Mouse (Mus musculus): Measurements from ENCODE around the gene Prkd2. TPM values are rescaled to one million over a fixed set of nuclear protein-coding genes. Genes with fewer than 3 reads are reported as not detected.

Gene Prkd2
- polyA plus RNA-seq, 1 experiment from 2014 or later = 5.0 TPM

DNA sequence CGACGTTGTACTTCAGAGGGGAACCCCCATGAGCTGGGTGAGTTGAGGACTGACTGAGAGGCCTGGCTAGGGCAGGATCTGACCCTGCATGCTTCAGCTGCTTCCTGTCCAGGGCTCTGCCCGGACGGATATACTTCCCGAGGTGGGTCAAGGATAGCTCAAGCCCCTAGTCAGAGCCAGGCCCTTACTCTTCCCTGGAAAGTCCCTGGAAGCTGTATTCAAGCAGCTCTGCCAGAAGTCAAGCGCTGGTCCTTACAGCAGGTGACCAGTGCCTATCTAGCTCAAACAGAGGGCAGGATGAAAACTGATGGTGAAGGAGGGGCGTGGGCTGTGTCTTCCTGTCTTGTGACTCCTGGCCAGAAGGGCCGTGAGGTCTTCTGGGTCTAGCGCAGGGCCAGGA lies 12.3 kb upstream of the Prkd2 start:
- Histone ChIP-seq H3K4me2 (no peak overlapping the region), H3K4me3 (replicated peaks) (no peak overlapping the region), H3K9ac (replicated peaks) (no peak overlapping the region), H3K4me1 (peaks cover 9% of the 10 kb centered on the region; the same call in 1 of the 2 replicates), H3K36me3 (peaks cover 98% of the 10 kb centered on the region), H3K9me3 (replicated peaks) (no peaks in the 10 kb centered on the region), H3K27me3 (replicated peaks) (no peaks in the 10 kb centered on the region), H3K27ac (replicated peaks) (no peak overlapping the region)
- ATAC-seq (ENCODE audit: low FRiP score) = no peak
- 89% methylated on average over 9 of the region's 9 CpGs for WGBS

DNA sequence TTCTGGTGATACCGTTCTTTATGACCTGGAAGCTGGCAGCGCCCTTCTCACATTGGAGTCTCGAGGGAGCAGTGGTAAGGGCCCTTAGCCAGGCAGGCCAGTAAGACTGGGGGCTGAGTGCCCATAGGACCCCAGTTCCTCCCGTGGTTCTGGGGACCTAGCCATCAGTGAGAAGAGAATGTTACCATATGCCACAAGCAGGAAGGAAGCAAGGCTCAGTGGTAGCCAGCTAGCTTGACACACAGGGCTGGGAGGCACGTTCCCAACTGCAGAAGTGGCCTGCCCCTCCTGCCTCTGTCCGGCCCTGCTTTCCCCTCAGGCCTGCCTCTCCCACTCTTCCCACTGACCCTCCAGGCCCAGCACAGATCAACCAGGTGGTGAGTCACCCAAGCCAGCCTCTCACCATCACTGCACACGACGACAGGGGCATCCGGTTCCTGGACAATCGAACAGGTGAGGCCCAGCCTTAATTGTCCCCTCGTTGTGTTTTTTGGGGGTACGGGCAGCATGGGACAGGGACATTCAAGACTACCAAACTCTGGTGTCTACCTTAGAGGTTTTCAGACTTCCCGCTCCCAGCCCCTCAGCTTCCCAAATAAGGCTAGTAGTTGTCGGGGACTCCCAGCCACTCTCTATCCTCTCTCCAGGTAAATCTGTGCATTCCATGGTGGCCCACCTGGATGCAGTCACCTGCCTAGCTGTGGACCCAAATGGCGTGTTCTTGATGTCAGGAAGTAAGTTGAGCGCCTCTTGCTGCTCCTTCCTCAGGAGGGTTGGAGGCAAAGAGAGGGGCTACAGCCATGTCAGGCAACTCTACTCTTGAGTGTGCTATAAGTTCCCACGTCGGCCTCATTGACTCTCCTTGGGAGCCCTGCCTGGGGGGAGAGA lies 4.5 kb upstream of the Prkd2 start:
- Histone ChIP-seq H3K9ac (replicated peaks) (no peak overlapping the region), H3K4me2 (no peak overlapping the region), H3K36me3 (peaks cover 78% of the 10 kb centered on the region), H3K27ac (replicated peaks) (no peak overlapping the region), H3K27me3 (replicated peaks) (no peaks in the 10 kb centered on the region), H3K4me1 (peaks cover 18% of the 10 kb centered on the region), H3K9me3 (replicated peaks) (no peaks in the 10 kb centered on the region), H3K4me3 (replicated peaks) (no peak overlapping the region)
- 96% methylated on average over 18 of the region's 18 CpGs for WGBS
- ATAC-seq (ENCODE audit: low FRiP score) = no peak

DNA sequence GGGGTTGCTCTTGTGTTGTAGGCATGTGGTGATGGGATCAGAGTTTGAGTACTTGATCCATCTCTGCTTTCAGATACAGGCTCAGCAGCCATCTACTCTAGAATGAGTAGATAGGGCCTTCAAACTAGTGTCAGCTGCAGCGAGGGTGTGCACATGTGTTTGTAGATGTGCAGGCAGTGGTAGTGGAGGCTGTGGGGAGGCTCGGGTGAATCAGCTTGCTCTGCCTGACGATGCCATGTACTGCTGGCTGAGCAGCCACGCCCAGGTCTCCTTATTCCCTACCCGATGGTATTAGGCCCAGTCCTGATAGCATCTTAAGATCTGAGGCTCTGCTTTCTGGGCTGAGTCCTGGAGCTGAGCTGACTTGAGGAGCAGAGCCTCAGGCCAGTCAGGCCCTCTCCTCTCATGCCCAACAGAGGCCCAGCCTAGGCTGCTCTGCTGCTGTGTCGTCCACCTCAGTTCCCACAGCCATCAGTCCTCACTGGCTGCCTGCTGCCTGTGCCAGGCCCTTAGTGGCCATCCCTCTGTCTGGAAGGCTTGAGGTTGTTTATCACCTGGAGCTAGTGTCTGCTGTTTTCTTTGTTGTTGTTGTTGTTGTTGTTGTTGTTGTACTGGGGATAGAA lies 3.8 kb upstream of the Prkd2 start:
- Histone ChIP-seq H3K27me3 (replicated peaks) (no peaks in the 10 kb centered on the region), H3K4me2 (no peak overlapping the region), H3K4me3 (replicated peaks) (no peak overlapping the region), H3K27ac (replicated peaks) (no peak overlapping the region), H3K9me3 (replicated peaks) (no peaks in the 10 kb centered on the region), H3K9ac (replicated peaks) (no peak overlapping the region), H3K36me3 (peaks cover 70% of the 10 kb centered on the region), H3K4me1 (peaks cover 26% of the 10 kb centered on the region)
- 86% methylated on average over 6 of the region's 6 CpGs for WGBS
- no peak for ATAC-seq (ENCODE audit: low FRiP score)

DNA sequence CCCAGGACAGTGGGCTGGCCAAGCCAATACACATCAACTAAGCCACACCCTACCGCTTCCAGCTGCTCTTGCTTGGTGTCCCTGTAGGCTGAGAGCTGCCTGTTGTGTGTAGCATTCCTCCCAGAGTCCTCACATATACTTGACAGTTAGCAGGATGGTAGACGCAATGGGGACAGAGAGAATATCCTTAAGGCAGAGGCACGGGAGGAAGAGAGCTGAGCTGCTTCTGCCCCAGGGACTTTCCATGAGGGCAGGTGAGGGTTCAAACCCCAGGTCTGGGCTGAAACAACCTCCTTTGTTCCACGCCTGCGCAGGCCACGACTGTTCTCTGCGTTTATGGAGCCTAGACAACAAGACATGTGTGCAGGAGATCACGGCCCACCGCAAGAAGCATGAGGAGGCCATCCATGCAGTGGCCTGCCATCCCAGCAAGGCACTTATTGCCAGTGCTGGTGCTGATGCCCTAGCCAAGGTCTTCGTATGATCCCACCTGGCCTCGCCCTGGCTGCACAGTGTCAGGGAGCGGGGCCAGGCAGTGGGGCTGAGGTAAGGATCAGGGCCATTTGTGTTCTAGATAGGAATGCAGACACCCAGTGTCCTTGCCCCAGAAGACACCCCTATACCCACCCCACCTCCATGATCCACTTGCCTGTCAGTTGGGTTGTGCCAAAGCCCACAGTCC lies 3.1 kb upstream of the Prkd2 start:
- Histone ChIP-seq H3K4me2 (no peak overlapping the region), H3K27ac (replicated peaks) (no peak overlapping the region)
- WGBS = 95% methylated on average over 12 of the region's 12 CpGs

DNA sequence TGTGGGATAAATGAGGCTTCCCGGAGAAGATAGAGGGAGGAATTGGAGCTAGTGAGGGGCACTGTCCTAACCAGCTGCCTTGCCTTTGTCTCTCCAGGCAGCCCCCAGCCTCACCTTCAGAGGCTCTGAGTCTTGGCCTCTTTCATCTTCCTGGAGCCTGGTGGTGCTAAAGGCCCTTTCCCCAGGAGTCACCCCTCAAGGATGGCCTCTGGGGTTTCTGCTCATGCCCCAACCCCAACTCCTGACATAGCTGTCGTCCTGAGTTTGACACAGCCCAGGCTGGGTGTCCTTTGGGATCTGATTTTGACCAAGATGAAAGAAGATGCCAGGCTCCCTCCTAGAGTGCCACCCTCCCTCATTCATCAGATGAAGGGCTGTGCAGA lies 2.6 kb upstream of the Prkd2 start:
- ATAC-seq (ENCODE audit: low FRiP score) = no peak
- Histone ChIP-seq H3K27me3 (replicated peaks) (no peaks in the 10 kb centered on the region), H3K9me3 (replicated peaks) (no peaks in the 10 kb centered on the region), H3K4me1 (peaks cover 36% of the 10 kb centered on the region), H3K36me3 (peaks cover 58% of the 10 kb centered on the region), H3K9ac (replicated peaks) (no peak overlapping the region; the same call in 1 of the 2 replicates), H3K4me2 (no peak overlapping the region), H3K27ac (replicated peaks) (no peak overlapping the region), H3K4me3 (replicated peaks) (no peak overlapping the region)
- WGBS = 87% methylated on average over 2 of the region's 2 CpGs

More for the DNA sequence above, 3.1 kb upstream of the Prkd2 start:
- Histone ChIP-seq H3K4me3 (replicated peaks) (no peak overlapping the region), H3K36me3 (peaks cover 64% of the 10 kb centered on the region), H3K9me3 (replicated peaks) (no peaks in the 10 kb centered on the region), H3K4me1 (peaks cover 31% of the 10 kb centered on the region), H3K9ac (replicated peaks) (no peak overlapping the region), H3K27me3 (replicated peaks) (no peaks in the 10 kb centered on the region)
- ATAC-seq (ENCODE audit: low FRiP score) = no peak

DNA sequence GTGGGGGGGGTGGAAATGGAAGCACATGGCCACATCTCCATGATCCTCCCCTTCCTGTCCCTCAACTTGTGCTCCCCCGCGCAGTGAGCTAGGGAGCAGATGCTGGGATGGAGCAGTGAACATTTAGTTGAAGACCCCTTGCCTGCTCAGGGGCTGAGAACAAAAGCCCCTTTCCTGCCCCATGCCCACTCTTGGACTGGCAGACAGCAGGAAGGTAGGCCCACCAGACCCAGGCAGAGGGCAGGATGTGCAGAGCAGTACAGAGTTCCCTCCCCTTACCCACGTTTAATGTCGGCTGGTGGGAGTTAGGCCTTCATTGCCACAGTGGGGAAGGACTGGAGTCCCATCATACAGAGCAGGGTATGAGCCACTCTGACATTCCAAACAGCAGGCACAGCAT lies 1.6 kb upstream of the Prkd2 start:
- H3K4me1 ChIP-seq = peaks cover 45% of the 10 kb centered on the region
- 72% methylated on average over 4 of the region's 4 CpGs for WGBS
- no peaks in the 10 kb centered on the region for H3K27me3 ChIP-seq (replicated peaks)
- H3K9ac ChIP-seq (replicated peaks) = no peak overlapping the region
- no peaks in the 10 kb centered on the region for H3K9me3 ChIP-seq (replicated peaks)
- no peak overlapping the region for H3K4me3 ChIP-seq (replicated peaks)
- H3K4me2 ChIP-seq = no peak overlapping the region
- peaks cover 53% of the 10 kb centered on the region for H3K36me3 ChIP-seq
- 0 out of 2 replicates have a peak overlapping the region, but pooled peaks have one; percentile 5 for H3K27ac ChIP-seq (replicated peaks)
- no peak for ATAC-seq (ENCODE audit: low FRiP score)

DNA sequence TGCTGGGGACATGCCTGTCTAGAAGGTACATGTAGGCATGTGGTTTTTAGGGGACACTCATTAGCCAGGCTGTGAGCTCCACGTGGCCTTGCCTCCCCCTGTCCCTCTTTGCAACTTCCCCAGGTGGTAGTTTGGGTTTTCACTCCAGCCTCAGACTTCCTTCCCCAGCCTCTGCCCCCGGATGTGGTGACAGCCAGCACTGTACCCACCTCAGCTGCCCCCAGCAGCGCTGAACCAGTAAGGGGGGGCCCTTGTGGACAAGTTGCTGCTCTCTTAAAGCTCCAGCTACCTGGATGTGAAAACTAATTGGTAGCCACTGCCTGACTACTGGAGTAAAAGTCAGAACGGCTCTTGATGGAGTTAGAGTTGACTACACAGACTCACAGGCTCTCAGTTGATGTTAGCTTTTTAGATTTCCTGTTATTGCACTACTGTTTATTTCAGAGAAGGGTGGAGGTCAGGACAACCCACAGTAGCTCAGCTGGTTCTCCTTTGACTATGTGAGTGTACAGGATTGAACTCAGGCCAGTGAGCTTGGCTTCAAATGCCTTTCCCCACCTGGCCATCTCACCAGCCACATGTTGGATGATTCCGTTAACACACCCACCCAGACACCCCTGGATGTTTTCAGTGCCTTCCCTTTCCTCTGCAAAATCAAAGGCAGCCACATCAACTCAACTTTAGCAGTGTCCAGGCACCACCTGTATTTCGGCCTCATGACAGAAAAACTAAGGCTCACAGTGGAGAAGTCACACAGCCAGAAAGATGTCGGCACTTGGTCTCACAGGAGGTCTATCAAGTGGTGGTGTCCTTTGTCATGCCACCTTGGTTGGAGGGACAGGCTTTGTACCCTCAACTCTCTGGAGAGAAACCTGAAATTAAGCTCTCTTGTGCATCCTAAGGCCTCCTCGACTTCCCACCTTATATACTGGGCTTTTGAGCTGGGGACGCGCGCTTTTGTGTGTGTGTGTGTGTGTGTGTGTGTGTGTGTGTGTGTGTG lies 841 bp upstream of the Prkd2 start:
- WGBS = 44% methylated on average over 11 of the region's 11 CpGs
- ATAC-seq (ENCODE audit: low FRiP score) = peak; percentile 11; the same call in 1 of the 2 replicates
- no peak overlapping the region for H3K9ac ChIP-seq (replicated peaks)

DNA sequence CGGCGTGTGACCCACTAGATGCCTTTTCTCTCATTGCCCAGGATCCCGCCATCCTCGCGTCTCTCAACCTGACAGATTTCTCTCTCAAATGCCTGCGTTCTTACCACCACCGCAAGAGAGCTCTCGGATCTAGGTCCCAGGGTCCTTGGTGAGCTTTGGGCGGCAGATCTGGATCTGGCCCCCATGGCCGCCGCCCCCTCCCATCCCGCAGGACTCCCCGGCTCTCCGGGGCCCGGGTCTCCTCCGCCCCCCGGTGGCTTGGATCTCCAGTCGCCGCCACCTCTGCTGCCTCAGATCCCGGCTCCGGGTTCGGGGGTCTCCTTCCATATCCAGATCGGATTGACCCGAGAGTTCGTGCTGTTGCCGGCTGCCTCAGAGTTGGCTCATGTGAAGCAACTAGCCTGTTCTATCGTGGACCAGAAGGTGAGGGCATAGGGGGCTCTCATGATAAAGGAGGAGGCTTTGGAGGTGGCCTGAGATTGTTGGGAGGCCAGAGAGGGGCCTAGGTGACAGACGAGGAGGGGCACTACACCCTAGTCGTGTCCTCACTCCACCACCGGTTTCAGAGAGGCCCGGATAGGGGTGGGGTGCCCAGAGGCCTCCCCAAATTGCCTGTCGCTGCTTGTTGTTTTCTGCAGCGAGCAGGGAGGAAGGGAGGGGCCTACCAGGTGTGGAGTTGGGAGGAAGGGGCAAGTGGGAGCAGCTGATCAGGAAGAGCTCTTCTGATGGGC lies 904 bp downstream of the Prkd2 start:
- WGBS = 1% methylated on average over 33 of the region's 33 CpGs

More for the DNA sequence above, 841 bp upstream of the Prkd2 start:
- peaks cover 49% of the 10 kb centered on the region for H3K36me3 ChIP-seq
- H3K9me3 ChIP-seq (replicated peaks) = no peaks in the 10 kb centered on the region
- H3K4me1 ChIP-seq = peaks cover 45% of the 10 kb centered on the region
- H3K4me3 ChIP-seq (replicated peaks) = peak overlapping the region; percentile 59
- H3K4me2 ChIP-seq = peak overlapping the region; percentile 98
- H3K27ac ChIP-seq (replicated peaks) = peak overlapping the region; percentile 76
- H3K27me3 ChIP-seq (replicated peaks) = no peaks in the 10 kb centered on the region

DNA sequence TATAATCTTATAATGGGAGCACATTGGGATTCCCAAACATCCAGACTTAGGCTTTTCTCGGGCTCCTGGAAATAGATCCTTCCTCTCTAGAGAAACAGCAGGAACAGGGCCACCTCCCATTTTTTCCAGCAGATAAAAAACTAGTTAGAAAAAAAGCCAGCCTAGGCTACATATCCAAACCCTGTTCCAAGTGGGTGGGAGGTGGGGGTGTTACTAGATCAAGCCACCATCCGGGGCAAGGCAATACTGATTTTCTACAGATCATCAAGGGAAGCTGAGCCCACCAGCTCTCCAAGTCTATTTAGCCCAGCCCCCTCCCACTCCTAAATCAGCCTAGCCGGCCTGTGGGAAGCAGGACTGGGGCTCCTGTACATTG lies 2.0 kb downstream of the Prkd2 start:
- 63% methylated on average over 3 of the region's 3 CpGs for WGBS
- peaks cover 45% of the 10 kb centered on the region for H3K4me1 ChIP-seq
- H3K27ac ChIP-seq (replicated peaks) = peak overlapping the region; percentile 54; the same call in 1 of the 2 replicates
- H3K9ac ChIP-seq (replicated peaks) = 0 out of 2 replicates have a peak overlapping the region, but pooled peaks have one; percentile 74
- no peaks in the 10 kb centered on the region for H3K9me3 ChIP-seq (replicated peaks)
- no peak for ATAC-seq (ENCODE audit: low FRiP score)
- peak overlapping the region; percentile 59; the same call in 1 of the 2 replicates for H3K4me3 ChIP-seq (replicated peaks)
- H3K36me3 ChIP-seq = peaks cover 29% of the 10 kb centered on the region
- no peaks in the 10 kb centered on the region for H3K27me3 ChIP-seq (replicated peaks)
- H3K4me2 ChIP-seq = peak overlapping the region; percentile 98

More for the DNA sequence above, 904 bp downstream of the Prkd2 start:
- Histone ChIP-seq H3K4me1 (peaks cover 45% of the 10 kb centered on the region), H3K4me2 (peak overlapping the region; percentile 98), H3K9me3 (replicated peaks) (no peaks in the 10 kb centered on the region), H3K27me3 (replicated peaks) (no peaks in the 10 kb centered on the region), H3K36me3 (peaks cover 32% of the 10 kb centered on the region), H3K9ac (replicated peaks) (peak overlapping the region; percentile 74), H3K27ac (replicated peaks) (peak overlapping the region; percentile 70), H3K4me3 (replicated peaks) (peak overlapping the region; percentile 59)
- ATAC-seq (ENCODE audit: low FRiP score) = peak; percentile 9; the same call in 1 of the 2 replicates

DNA sequence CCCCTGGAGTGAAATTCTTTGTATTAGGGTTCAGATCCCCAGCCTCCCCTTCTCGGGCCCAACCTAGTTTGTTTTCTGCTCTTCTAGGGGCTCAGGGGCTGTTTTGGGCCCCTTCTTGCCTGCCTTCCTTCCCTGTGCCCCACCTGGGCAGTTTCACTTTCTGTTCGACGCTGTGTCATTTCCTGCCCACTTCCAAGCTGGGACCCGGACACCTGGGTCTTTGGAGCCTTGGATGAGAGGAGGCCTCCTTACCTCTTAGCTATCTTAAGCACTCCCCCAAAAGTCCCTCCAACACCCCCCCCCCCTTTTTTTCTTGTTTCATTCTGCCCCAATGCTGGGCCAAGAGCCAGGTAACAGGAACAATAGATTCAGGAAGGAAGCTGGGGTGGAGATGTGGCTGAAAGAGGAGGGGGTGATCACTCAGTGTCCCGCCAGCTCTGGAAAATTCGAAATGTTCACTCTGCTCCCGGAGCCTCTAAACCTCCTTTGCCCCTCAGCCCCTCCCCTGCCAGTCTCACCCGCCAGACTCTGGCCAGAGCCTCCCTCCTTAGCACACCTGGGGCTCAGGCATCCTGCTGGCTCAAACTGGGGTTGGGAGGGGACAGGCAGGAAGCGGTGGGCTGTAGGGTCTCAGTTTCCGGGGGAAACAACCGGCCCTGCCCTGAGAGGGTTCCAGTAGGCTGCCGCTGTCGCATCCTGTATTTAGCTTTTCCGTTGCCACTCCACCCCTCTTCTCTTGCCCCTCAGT lies 2.5 kb downstream of the Prkd2 start:
- peak overlapping the region; percentile 98 for H3K4me2 ChIP-seq
- no peaks in the 10 kb centered on the region for H3K9me3 ChIP-seq (replicated peaks)
- H3K4me3 ChIP-seq (replicated peaks) = peak overlapping the region; percentile 59
- peaks cover 45% of the 10 kb centered on the region for H3K4me1 ChIP-seq
- H3K27ac ChIP-seq (replicated peaks) = peak overlapping the region; percentile 54; the same call in 1 of the 2 replicates
- H3K36me3 ChIP-seq = peaks cover 29% of the 10 kb centered on the region
- peak overlapping the region; percentile 23; the same call in 1 of the 2 replicates for H3K9ac ChIP-seq (replicated peaks)
- H3K27me3 ChIP-seq (replicated peaks) = no peaks in the 10 kb centered on the region
- ATAC-seq (ENCODE audit: low FRiP score) = no peak
- WGBS = 36% methylated on average over 14 of the region's 14 CpGs

Data from neural tube, embryonic 15.5 days (tissue).